Mouse (Mus musculus): ENCODE results near the gene Ankrd27. TPM values are rescaled to one million over a fixed set of nuclear protein-coding genes. Genes with fewer than 3 reads are reported as not detected.
"Not testable (repeated sequence)": the region's sequence is repeated elsewhere in the genome, so short reads cannot be mapped to it uniquely, and the experiment has no call there.

The Ankrd27 gene
- polyA plus RNA-seq, 1 experiment: 65.3 TPM

- Histone ChIP-seq H3K4me3 (ENCODE audit: insufficient read depth, low read length) (no peak overlapping the region), H3K27ac (ENCODE audit: insufficient read depth, low read length) (no peak overlapping the region), H3K4me1 (ENCODE audit: control insufficient read depth, insufficient read depth, low read length) (no peaks in the 10 kb centered on the region; the same call in 1 of the 2 replicates)
- TF ChIP-seq POLR2A (IDR thresholded peaks at IDR 0.05; ENCODE audit: low read depth, low read length): no peak
- no peak for TF ChIP-seq CTCF (IDR thresholded peaks at IDR 0.05; ENCODE audit: borderline replicate concordance, insufficient read depth, low read length)
Observed at GRCm38 (mm10) chr7:35557577-35557976, 28.5 kb upstream of the Ankrd27 start.

DNA sequence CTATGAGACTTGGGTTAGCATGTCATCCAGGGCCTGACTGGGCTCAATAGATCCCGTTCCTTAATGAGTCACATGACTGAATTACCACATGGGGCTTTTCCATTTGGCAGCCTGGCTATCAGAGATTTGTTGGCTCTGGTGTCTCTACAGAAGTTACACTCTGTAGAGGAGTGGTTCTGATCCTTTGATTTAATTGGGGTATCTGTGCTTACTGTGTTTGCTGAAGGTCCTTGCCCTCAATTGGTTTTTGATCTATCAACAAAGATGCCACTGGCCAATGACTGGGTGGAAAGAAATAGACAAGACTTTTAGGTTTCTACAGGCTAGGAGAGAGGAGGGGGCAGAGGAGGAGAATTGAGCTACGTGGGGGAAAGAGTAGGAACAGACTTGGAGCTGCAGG lies 27.4 kb upstream of the Ankrd27 start:
- H3K4me3 ChIP-seq (ENCODE audit: insufficient read depth, low read length): no peak overlapping the region
- no peak overlapping the region for H3K27ac ChIP-seq (ENCODE audit: insufficient read depth, low read length)
- H3K4me1 ChIP-seq (ENCODE audit: control insufficient read depth, insufficient read depth, low read length): no peaks in the 10 kb centered on the region; the same call in 1 of the 2 replicates

DNA sequence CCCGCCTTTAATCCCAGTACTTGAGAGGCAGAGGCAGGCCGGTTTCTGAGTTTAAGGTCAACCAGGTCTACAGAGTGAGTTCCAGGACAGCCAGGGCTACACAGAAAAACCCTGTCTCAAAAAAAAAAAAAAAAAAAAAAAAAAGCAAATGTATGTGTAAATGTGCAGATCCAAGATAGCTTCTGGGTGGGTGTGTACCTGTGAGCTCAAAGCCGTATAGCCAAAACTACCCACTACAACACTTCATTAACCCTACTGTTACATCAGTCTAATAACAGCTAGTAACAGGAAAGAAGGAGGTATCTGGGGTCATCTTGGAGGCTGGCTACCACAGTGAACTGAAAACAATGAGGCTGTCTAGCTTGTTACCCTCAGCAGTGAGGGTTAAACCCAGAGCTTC lies 26.2 kb upstream of the Ankrd27 start:
- no peak overlapping the region for H3K4me3 ChIP-seq (ENCODE audit: insufficient read depth, low read length)
- no peak overlapping the region for H3K27ac ChIP-seq (ENCODE audit: insufficient read depth, low read length)
- TF ChIP-seq POLR2A (IDR thresholded peaks at IDR 0.05; ENCODE audit: low read depth, low read length) (no peak), CTCF (IDR thresholded peaks at IDR 0.05; ENCODE audit: borderline replicate concordance, insufficient read depth, low read length) (no peak)
- H3K4me1 ChIP-seq (ENCODE audit: control insufficient read depth, insufficient read depth, low read length): no peaks in the 10 kb centered on the region; the same call in 1 of the 2 replicates

More for the DNA sequence above, 27.4 kb upstream of the Ankrd27 start:
- no peak for TF ChIP-seq POLR2A (IDR thresholded peaks at IDR 0.05; ENCODE audit: low read depth, low read length)
- no peak for TF ChIP-seq CTCF (IDR thresholded peaks at IDR 0.05; ENCODE audit: borderline replicate concordance, insufficient read depth, low read length)

- Histone ChIP-seq H3K4me1 (ENCODE audit: control insufficient read depth, insufficient read depth, low read length) (no peaks in the 10 kb centered on the region), H3K4me3 (ENCODE audit: insufficient read depth, low read length) (no peak overlapping the region), H3K27ac (ENCODE audit: insufficient read depth, low read length) (no peak overlapping the region)
- TF ChIP-seq POLR2A (IDR thresholded peaks at IDR 0.05; ENCODE audit: low read depth, low read length) (no peak), CTCF (IDR thresholded peaks at IDR 0.05; ENCODE audit: borderline replicate concordance, insufficient read depth, low read length) (no peak)
Observed at GRCm38 (mm10) chr7:35563071-35563470, 23.0 kb upstream of the Ankrd27 start.

GRCm38 (mm10) chr7:35564067-35564865 lies 21.8 kb upstream of the Ankrd27 start:
- Histone ChIP-seq H3K27ac (ENCODE audit: insufficient read depth, low read length) (no peak overlapping the region), H3K4me1 (ENCODE audit: control insufficient read depth, insufficient read depth, low read length) (no peaks in the 10 kb centered on the region), H3K4me3 (ENCODE audit: insufficient read depth, low read length) (no peak overlapping the region)
- no peak for TF ChIP-seq POLR2A (IDR thresholded peaks at IDR 0.05; ENCODE audit: low read depth, low read length)

GRCm38 (mm10) chr7:35564872-35565271 lies 21.2 kb upstream of the Ankrd27 start:
- H3K4me1 ChIP-seq (ENCODE audit: control insufficient read depth, insufficient read depth, low read length); H3K27ac ChIP-seq (ENCODE audit: insufficient read depth, low read length); H3K4me3 ChIP-seq (ENCODE audit: insufficient read depth, low read length): not testable (repeated sequence)

DNA sequence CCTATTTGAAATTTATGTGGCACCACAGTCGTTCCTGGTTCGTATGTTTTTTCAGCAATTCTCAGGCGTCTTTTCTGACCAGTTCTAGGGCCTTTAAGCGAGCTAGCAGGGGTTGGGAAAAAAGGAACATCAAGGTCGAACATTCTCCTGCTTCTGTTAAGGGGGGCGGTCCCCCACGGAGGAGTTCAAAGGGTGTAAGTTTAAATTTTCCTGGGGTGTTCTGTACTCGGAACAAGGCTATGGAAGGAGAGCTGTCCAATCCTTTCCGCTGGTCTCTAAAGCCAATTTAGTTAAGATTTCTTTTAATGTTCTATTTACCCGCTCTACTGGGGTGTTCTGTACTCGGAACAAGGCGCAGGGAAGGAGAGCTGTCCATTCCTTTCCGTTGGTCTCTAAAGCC lies 20.1 kb upstream of the Ankrd27 start:
- H3K4me3 ChIP-seq (ENCODE audit: insufficient read depth, low read length); H3K4me1 ChIP-seq (ENCODE audit: control insufficient read depth, insufficient read depth, low read length); H3K27ac ChIP-seq (ENCODE audit: insufficient read depth, low read length): not testable (repeated sequence)

- not testable (repeated sequence) for H3K4me3 ChIP-seq (ENCODE audit: insufficient read depth, low read length); H3K27ac ChIP-seq (ENCODE audit: insufficient read depth, low read length); H3K4me1 ChIP-seq (ENCODE audit: control insufficient read depth, insufficient read depth, low read length)
Observed at GRCm38 (mm10) chr7:35569724-35570123, 16.3 kb upstream of the Ankrd27 start.

DNA sequence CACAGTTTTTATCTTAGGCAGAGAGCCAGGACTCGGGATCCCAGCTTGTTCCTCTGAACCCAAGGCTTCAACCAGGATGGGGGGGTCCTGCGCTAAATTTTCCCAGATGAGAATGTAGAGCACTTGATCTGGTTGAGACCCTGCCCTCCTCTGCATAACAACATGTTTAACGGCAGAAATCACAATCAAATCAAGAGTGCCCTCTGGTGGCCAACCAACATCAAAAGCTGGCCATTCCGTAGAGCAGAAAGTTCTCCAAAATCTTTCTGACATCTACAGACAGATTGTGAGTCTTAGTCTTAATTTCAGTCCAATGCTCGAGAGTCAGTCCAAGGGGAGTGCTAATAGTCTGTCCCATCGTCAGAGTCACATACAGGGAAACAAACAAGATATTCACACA lies 15.2 kb upstream of the Ankrd27 start:
- not testable (repeated sequence) for H3K4me1 ChIP-seq (ENCODE audit: control insufficient read depth, insufficient read depth, low read length); H3K27ac ChIP-seq (ENCODE audit: insufficient read depth, low read length); H3K4me3 ChIP-seq (ENCODE audit: insufficient read depth, low read length)

DNA sequence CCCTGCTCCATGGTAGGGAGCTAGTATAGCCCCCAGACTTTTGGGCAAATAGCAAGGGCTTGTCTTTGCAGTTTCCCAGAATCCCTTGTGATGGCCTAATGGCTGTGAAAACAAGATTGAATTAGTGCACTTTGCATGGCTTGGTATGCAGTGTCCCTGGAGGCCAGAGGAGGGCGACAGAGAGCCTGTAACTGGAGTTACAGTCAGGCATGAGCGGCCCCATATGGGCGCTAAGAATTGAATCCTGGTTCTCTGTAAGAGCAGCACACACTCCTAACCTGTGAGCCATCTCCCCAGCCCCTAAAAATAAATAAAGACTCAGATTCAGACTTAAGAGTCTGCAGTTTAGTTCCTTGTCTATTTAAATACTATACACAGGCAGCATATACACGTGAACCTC lies 6.2 kb upstream of the Ankrd27 start:
- TF ChIP-seq POLR2A (IDR thresholded peaks at IDR 0.05; ENCODE audit: low read depth, low read length) (no peak), CTCF (IDR thresholded peaks at IDR 0.05; ENCODE audit: borderline replicate concordance, insufficient read depth, low read length) (peak; percentile 62; the same call in 1 of the 2 replicates)
- peaks cover 11% of the 10 kb centered on the region; the same call in 1 of the 2 replicates for H3K4me1 ChIP-seq (ENCODE audit: control insufficient read depth, insufficient read depth, low read length)
- H3K27ac ChIP-seq (ENCODE audit: insufficient read depth, low read length): no peak overlapping the region
- H3K4me3 ChIP-seq (ENCODE audit: insufficient read depth, low read length): no peak overlapping the region

DNA sequence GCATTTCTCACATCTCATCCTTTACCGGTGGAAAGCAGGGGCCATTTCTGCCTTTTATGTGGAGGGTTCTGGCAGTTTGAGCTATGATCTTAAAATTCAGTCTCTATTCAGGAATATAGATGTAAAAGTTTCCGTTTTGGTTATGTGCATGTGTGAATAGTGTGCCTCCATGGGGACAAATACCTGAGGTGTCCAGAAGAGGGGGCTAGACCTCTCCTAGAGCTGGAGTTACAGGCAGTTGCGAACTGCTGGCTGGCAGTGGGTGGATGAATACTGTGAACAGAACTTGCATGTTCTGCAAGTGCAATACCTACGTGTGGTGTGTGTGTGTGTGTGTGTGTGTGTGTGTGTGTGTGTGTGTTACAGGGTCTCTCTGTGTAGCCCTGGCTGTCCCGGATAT lies 3.3 kb upstream of the Ankrd27 start:
- TF ChIP-seq POLR2A (IDR thresholded peaks at IDR 0.05; ENCODE audit: low read depth, low read length) (no peak), CTCF (IDR thresholded peaks at IDR 0.05; ENCODE audit: borderline replicate concordance, insufficient read depth, low read length) (no peak)
- peaks cover 13% of the 10 kb centered on the region; the same call in 1 of the 2 replicates for H3K4me1 ChIP-seq (ENCODE audit: control insufficient read depth, insufficient read depth, low read length)
- H3K4me3 ChIP-seq (ENCODE audit: insufficient read depth, low read length): no peak overlapping the region
- no peak overlapping the region for H3K27ac ChIP-seq (ENCODE audit: insufficient read depth, low read length)

Measured in embryonic fibroblast, embryonic 13.5 days (primary cell).